Mouse (Mus musculus): Measurements from ENCODE around the gene Tubgcp3.
A peak's percentile ranks its signal among the peaks of the same experiment; 100 is the strongest.
"Not testable (repeated sequence)": the region's sequence is repeated elsewhere in the genome, so short reads cannot be mapped to it uniquely, and the experiment has no call there.

The Tubgcp3 gene

DNA sequence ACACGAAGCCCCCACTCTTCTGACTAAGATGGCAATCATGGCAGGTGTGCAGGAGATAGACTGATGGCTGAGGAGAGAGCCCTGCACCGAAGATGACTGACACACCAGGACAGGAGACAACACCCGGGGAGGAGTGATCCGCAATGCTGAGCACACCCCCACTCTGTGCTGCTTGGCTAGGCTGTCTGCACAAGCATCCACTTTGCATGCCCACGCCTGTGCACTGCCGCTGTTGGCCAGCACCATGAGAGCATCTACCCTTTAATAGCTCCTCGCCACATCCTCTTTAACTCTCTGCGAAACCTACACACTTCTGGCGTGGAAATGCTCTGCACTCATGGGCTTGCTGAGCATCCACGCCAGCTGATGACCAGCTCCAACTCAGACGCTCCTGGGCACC is 33.6 kb downstream of the Tubgcp3 start:
- no peak for DNase-seq

DNA sequence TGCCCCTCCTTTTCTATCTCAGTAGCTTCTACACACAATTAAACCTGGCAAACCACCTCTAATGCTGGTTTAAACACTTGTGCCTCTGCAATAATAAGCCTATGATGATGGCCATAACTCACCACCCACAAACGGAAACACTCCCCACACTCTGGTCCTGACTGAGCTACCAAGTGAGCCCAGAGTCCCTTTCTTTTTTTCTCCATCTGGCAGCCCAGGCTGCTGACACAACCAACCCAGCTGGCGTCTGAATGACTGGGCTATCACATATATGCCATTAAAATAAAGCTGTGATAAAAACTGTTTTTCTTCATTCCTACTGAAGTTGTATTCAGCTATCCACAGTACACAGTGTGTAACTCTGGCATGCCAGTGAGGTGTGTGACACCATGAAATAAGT is 36.7 kb downstream of the Tubgcp3 start:
- DNase-seq = no peak

DNA sequence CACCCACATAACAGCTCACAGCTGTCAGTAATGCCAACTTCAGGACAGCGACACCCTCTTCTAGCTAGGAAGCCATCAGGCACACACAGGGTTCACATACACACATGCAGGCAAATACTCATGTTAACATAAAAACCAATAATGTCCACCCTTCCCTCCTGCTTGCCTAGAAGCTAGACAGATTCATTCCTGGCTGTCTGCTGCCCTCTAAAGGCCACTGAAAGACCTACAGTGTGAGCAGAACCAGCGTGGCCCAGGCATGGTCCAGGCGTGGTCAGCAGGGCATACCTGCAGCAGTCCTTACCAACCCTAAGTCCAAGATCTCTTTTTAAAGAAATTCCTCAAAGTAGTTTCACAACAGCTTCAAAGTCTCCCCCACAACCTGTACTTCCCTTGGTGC is 43.0 kb downstream of the Tubgcp3 start:
- peak; percentile 34 for DNase-seq

DNA sequence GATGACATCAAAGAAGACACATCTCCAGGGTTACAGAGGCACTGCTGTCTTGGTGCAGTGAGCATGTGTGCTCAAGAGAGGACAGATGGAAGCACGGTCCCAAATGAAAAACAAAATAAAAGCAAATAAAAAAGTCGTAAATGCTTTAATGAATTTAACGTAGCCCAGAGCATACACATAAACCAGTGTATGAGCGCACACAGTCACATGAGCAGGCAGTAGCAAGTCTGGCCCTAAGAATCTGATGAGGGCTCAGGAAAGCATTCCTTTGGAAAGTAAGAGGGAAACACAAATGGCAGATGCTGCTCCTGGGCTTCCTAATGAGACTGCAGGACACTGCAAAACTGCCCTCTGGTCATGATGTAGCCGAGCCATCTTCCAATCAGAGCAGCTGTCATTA is 46.2 kb downstream of the Tubgcp3 start:
- no peak for DNase-seq

DNA sequence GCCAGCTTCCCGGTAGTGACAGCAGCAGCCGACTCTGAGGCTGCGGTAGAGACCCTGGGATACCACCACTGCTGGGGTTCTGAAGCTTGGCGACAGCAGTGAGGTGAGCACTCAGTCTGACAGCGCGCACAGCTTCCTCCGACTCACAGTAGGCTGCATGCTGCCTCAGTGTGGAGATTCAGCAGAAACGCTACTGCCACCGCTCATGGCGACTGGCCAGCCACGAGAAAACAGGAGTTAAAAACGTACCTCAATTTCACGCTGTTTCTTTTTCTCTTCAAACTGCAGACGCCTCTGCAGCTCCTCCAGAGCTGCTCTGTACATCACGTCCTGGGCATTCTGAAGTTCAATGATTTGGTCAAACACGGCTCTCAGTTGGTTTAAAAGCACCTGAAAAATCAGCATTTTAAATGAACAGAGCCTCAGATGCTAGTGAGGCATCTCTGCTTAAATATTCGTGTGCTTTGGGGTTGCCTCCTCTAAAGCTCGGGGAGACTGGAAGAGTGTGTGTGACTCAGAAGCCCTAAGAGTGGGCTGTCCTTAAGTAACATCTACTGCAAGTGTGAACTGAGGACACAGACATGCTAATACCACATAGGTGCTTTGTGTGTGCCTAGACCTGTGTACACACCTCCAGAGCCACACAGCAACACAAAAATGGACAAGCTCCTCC is 50.4 kb downstream of the Tubgcp3 start:
- DNase-seq = peak; percentile 61

DNA sequence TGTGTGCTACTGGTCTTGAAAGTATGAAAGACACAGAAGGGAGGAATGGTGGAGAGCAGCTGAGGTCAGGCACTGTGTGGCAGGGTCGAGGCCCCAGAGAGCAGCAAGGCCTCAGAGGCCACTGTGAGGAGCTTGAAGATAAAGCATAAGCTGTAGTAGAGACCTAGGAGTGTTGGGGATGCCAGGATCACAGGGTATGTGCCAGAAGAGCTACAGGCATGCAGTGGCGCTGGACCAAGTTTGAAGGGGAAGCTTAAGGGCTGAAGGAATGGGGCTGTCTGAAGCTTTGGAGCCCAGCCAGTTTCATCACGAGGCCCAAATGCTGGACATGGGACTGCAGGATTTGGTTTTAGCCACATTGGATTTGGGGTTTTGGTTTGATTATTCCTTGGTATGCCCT is 54.7 kb downstream of the Tubgcp3 start:
- DNase-seq = not testable (repeated sequence)

DNA sequence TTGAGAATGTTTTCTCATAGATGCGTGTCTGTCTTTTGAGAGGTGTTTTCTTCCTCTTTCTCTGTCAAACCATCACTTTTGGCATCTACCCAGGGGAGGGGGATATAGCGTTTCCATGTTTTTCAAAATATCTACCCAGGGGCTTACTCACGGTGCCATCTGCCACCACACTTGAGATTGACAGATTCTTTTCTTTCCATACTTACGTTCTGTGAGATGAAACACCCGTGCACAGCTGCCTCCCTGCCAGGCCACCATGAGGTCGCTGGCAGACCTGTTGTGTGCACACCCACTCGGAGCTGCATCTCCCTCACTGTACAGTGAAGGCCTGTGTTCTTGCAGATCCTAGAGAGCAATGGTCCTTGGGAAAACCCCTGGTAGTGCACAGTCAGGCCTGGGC is 58.8 kb downstream of the Tubgcp3 start:
- no peak for DNase-seq

DNA sequence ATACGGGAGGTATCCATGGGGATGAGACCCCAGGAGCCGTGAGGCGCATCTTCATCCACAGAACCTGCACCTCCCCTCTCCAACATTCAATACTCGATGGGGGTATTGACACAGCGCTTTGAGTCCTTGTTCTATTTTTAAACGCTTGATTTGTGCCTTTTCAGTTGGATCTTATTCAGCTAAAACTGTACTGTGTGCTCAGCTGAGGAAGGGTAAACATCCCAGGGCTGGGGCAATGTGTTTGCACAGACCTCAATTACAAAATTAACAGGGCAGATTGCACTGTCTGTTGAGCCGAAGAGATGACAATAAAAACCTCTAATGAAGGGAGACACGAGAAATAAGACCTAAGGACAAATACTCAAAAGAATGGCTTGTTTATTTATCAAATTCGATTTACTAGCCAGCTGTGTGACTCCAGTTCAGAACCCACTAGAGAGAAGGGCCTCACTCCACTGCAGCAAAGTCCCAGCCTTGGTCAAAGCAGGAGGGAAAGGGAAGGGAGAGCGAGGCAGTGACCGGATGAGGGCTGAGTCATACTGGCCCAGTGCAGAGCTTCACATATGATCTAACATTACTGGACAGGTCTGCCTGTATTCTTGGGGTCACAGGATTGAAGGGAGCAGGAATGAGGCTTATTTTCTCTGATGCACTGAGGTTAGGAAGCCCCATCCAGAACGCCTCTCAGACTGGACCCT is 62.1 kb downstream of the Tubgcp3 start:
- DNase-seq = no peak

DNA sequence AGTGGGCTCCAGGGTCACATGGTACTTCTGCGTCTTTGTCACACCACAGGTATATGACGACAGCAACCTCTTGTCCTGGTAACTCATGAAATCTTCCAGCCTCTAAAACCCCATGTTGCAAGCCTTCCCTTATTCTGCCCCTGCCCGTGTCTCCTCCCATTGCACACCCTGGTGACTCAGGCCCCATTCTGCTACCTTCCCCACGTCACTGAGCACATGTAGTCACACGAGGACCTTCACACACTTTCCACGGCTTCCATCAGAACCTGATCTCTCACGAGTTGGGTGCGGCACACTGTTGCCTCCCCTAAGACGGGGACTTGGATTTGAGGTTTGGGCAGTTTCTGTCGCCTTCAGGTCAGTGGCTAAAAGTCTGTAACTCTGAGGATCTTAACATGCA is 63.2 kb downstream of the Tubgcp3 start:
- no peak for DNase-seq

DNA sequence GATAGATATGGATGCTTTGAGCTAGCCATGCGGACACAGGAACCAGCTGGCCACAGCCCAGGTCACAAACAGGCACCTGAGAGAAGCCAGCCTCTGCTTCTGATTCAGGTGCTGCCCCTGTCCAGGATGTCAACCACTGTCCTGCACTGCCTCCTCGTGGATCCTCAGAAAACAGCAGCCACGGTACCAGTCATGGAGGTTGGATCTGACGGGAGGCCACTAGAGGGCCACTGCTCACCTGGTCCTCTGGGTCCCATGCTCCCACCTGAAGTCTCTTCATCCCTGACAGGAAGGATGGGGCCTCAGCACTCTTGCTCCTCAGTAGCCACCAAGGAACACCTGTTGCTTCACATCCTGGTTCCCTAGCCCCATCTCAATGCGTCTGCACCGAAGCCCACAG is 64.8 kb downstream of the Tubgcp3 start:
- peak; percentile 80 for DNase-seq

DNA sequence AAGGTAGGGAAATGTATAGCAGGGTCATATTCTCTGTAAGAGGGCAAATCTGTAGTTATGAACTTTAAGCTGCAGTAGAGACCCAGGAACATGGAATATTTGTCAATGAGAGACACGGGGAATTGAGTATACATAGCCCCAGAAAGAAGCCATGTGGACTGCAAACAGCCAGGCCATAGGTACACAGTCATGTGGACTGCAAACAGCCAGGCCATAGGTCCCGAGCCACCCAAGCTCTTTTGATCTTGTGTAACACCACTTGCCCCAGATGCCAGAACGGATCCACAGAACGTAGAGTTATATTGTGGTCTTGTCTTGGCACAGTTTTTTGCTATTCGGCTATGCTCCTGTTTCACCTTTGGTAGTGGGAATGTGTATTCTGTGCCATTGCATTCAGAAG is 88.3 kb downstream of the Tubgcp3 start:
- no peak for DNase-seq

DNA sequence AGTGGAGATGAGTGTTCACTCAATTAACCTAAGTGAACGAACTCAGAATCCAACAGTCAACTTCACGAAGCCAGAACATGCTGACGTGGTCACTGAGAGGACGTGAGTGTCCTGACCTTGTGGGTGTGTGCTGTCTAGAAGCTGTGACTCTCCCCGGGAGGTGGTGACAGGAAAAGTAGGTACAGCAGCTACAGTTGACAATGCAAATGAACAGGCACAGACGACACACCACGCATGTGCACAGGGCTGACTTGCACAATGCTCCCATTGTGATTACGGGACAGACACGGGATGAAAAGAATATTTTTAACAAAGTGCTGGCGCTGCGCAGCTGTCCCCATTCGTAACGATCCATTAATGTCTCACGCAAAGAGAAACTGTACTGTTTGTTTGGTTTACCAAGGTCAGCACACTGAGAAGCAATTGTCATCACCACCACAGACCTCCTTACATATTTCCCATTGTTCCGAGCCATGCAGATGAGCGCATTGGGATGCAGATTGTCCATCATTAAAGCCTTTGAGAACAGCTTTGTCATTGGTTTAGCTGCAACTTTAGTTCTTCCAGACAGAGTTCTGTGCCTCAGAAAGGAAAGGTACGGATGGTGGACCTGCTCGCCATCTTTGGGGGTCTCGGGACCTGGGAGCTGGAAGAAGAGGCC is 92.6 kb downstream of the Tubgcp3 start:
- DNase-seq = not testable (repeated sequence)

DNA sequence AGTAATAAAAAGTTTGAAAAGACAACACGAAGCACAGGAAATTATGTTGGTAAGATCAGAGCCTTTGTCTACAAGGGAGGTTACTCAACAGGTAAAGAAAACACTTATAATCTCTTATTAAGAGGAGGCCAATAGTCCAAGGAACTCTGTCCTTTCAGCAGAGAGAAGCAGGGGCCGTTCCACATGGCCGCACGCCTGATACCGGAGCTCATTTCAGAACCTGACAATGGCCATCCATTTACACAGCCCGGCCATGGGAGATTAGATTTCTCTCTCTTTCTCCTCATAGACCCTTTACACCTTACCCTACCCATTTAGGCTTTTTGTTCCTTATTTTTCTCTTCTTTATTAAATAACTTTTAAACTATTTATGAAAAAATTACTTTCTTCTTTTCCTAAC is 95.3 kb downstream of the Tubgcp3 start:
- no peak for DNase-seq

DNA sequence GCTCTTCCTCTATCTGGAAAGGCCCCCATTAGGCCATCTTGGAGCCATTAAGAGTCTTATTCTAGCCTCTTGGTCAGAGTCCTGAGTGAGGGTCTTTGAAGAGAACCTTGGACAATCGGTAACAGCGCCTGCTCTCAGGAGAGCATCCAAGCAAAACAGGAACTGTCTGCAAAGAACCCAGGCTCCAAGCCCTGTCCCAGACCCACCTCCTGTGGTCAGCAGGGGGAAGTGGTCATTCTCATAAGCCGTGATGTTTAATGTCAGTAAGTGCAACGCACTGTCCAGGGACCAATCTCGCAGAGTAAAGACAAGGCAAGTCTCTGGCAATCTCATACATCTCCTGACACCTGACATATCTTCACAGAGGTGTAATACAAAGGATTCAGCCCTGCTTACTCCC is 96.0 kb downstream of the Tubgcp3 start:
- no peak for DNase-seq

DNA sequence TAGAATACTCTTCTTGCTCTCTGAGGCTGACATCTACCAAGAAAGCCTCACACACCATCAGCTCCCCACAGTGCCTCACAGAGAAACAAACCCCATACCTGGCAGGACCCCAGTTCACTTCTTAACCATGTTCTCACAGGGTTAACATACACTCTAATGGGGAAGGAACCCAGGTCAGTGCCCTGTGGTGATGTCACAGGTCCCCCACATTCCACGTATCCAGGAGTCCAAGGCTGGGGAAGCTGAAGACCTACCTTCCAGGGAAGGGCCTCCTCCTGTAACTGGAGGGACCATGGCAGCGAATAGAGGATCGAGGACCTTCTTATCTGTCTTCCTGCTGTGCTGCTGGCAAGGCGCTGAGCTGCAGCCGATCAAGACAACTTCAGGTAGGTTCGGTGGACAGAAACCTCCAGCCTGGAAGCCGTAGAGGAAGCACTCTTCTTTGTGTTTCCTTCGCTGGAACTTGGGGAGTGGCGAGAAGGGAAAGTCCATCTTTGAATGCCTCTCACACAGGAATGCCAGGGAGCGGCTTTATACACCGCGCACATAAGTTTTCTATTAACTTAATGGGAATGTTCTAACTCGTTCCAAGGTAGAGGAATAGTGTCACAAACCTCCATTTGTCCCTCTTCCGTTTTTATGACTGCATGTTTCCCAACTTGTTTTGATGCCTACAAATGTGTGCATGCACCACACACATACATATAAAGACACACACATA is 99.1 kb downstream of the Tubgcp3 start, which contains the start of gene Spaca7:
TSS of gene Spaca7 (plus strand) at position 216 of the 721 bp plus-strand sequence.
- DNase-seq = no peak

DNA sequence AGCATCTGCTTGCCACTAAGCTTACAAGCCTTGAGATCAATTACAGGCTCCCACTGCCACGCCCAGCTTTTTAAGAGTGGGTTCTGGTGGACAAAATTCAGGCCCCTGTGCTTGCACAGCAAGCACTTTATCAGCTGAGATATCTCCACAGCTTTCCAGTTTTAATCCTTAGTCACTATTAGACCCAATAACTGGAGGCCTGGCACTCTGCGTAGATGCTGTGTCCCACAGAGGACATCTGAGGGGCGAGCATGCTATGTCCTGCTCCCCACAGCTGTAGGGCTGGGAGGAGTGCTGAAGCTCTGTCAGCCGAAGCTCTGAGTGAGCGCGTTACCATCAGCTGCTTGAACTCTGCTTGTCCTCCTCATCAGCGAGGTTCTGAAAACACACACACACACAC is 105.5 kb downstream of the Tubgcp3 start:
- no peak for DNase-seq

DNA sequence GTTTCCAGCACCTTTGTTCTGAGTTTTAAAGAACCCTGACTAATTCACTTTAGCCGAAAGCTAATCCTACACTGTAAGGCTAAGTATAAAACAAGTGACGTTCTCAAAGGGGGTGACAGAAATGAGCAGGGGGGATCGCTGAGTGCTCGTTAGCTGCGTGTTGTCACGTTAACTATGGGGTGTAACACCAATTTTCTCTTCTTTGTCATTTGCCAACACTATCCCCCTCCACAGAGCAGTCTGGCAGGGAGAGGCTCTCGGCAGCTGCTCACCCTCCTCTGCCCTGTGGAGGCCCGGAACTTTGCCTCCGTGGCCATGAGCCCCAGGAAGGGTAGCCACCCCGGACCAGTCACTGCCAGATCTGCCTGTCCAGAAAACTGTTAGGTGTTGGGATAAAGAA is 106.6 kb downstream of the Tubgcp3 start:
- no peak for DNase-seq

DNA sequence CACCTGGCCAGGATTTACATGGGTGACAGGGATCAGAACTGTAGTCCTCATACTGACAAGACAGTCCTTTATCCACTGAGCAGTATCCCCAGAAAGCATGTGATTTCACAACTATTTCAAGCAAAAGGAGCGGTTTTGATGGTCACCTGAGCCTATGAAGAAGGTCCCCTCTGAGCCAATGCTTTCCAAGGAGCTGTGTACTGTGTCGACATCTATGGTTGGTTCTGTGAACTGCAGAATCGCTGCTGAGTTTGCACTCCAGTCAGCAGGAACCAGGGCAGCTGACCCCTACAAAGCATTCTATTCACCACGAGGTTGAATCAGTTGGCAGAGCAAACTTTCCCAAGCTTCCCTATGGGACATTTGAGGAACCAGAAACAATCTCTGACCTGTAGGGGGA is 107.7 kb downstream of the Tubgcp3 start:
- peak; percentile 38 for DNase-seq
